Mouse (Mus musculus) embryo, embryonic 9.5 days (tissue): ENCODE results near the gene Iba57.

Experiments used
- DNase-seq: peaks from one replicate; pipeline ENCODE4 v3.0.0-alpha.2; 2017; ENCODE audit errors: extremely low spot score

The Iba57 gene

DNA sequence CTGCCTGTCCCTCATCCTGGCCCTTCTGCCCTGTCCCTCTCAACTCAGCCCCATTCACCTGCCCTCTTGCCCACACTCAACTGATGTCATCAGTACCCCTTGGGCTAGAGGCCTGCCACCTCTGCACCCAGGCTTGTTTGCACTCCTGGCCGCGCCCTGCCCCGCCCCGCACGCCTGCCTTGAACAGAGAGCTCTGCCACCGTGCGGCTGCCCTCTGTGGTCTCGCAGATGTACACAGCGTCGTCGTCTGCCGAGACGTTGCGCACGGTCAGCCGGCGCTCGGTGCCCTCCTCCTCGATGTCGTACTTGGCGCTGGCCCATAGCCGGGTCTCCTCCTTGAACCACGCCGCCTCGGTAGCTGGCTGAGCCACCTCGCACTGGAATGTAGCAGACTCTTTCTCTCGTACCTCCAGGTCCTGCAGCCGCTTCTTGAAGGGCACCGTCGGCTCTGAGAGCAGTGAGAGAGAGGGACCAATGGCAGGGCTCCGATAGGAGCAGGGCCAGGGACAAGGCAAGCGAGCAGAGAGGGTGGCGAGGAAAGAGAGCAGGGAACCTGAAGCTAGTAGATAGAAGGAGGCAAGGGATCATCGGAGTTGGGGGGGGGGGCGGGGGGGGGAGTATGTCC, 29.1 kb downstream of the Iba57 start:
- DNase-seq: no peak

DNA sequence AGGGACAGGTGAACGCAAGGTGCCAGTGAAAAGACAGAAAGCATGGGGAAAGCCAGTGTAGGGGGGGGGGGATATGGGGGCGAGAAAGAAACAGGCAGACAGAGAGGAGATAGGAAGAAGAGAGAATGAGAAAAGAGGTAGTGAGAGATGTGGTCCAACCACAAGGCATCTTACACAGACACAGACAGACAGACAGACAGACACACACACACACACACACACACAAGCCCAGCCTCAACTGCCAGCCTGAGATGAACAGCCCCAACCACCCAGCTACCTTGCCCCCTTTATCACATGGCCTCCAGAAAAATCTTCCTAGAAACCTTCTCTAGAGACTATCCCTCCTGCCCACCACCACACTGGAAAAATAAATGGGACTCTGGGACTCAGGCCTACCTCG, 31.5 kb downstream of the Iba57 start:
- no peak for DNase-seq

DNA sequence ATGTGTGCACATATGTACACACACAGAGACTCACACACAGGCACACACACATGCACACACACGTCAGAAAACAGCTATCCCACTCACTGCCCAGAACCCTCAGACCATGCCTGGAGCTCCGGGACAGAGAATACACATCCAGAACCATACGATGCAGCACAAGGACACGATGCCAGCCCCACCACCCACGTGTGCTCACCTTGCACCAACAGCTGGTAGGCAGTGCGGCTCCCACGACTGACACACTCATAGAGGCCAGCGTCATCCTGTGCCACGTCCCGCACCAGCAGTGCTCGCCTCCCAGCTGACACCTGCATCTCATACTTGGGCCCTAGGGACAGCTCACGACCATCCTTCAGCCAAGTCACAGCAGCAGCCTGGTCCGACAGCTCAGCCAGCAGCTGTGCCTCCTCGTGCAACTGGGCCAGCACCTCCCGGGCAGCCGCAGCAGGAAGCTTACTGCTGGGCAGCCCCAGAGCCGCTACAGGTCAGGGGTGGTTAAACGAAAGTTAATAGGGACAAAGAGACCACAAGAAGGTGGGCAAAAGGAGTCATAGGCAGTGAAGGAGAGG, 32.1 kb downstream of the Iba57 start:
- DNase-seq: no peak

DNA sequence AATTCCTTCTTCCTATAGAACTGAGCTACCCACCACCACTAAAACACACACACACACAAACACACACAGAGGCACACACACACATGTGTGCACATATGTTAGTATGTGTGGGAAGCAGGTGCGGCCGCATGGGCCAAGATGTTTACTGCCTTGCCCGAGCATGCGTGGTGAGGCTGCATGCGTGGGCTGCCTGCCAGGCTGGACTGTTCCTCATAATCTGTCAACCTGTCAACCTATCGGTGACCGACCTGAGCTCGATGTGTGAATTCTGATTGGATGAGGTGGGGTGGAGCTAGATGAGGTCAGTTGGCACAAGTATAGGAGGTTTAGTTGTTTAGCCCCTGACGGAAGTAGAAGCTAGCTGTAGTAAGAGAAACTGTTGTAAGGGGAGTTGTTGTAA, 32.8 kb downstream of the Iba57 start:
- no peak for DNase-seq

DNA sequence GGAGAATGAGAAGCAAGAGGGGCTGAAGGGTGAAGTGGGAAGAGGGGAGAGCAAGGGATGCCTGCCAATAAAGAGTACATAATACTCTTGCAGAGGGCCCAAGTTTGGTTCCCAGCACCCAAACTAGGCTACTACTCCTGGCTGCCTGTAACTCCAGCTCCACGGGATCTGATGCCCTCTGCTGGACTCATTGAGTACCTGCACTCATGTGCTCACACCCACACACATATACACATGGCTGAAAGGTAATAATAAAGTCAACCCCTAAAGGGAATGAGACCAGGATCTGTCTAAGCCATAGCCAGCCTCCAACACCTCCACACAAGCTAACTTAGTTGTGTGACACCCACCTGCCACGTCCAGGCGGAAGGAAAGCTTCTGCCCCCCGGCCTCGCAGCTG, 57.6 kb downstream of the Iba57 start:
- no peak for DNase-seq
